Comparison of ENCODE assay signal across 12 mouse cellular contexts in the genomic region with DNA sequence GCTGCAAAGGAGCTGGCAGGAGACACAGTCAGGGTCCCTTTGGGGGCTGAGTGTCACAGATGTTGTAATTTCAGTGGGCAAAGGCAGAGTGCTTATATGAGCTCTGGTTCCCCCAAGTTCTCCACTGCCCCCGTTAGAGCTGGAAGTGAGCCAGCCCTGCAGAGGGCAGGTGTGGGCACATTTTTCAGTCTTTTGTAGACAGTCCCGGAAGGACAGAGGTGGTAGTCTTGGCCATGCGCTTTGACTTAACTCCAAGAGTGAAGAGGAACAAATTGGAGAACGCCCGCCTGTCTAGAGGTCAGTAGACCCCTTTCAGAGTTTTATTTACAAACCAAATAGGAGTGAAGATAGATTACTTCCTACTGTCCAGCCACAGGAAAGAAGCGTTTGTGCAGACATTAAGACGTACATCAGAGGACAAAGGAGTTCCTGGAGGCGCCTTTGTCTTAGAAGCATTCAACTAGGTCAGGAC.
A peak's percentile ranks its signal among the peaks of the same experiment; 100 is the strongest.
DNase-seq lines count a peak whose midpoint lies in the region; ATAC-seq lines count a peak whose summit lies in the region.
"Had no signal": no experiment of that assay in that cellular context is flagged by ENCODE, and none has a peak within 500 bp of the region (broad histone marks: within the 10 kb centered on the region; RNA-seq: fewer than 3 reads in every experiment).

No protein-coding gene starts in this region.

- H3K9me3 ChIP-seq in limb, embryonic 13.5 days: no peaks in the 10 kb centered on the region
- H3K9me3 ChIP-seq in heart, embryonic 10.5 days: no peaks in the 10 kb centered on the region
- H3K9me3 ChIP-seq: embryonic facial prominence, embryonic 13.5 days had no signal

- intact Hi-C loops in left cerebral cortex, postnatal 4 days (cut with DNase I): no loop called here
- intact Hi-C loops in left cerebral cortex, postnatal 14 days (cut with DNase I): no loop called here

- peaks cover 87% of the 10 kb centered on the region for H3K4me1 ChIP-seq in limb, embryonic 13.5 days
- peaks cover 75% of the 10 kb centered on the region for H3K4me1 ChIP-seq in heart, embryonic 10.5 days

- H3K4me2 ChIP-seq in limb, embryonic 13.5 days (replicated peaks): no peak overlapping the region
- H3K4me2 ChIP-seq: embryonic facial prominence, embryonic 13.5 days had no signal

- no peaks in the 10 kb centered on the region for H3K27me3 ChIP-seq in limb, embryonic 13.5 days
- no peaks in the 10 kb centered on the region for H3K27me3 ChIP-seq in heart, embryonic 10.5 days (ENCODE audit: insufficient read depth, poor library complexity, severe bottlenecking)
- H3K27me3 ChIP-seq: embryonic facial prominence, embryonic 13.5 days had no signal

- DNase-seq in left cerebral cortex, postnatal 4 days: peak; percentile 22
- no peak for DNase-seq in left cerebral cortex, postnatal 14 days (ENCODE audit: low spot score in 2 of 2)
- peak; percentile 25 to 49 for DNase-seq in adrenal gland, postnatal 36 days
- DNase-seq in kidney, adult 11 months: peak; percentile 44
- DNase-seq in heart, embryonic 10.5 days (ENCODE audit: low spot score): no peak
- no peak for DNase-seq in layer of hippocampus, adult 8-10 months (ENCODE audit: low spot score in 2 of 2)
- DNase-seq: gastrocnemius, postnatal 36 days; right cerebral cortex, postnatal 4 days; thymus, adult 2 months had no signal

- no peak overlapping the region for H3K9ac ChIP-seq in limb, embryonic 13.5 days
- H3K9ac ChIP-seq: embryonic facial prominence, embryonic 13.5 days had no signal

- ATAC-seq in limb, embryonic 13.5 days (ENCODE audit: low FRiP score, low read depth): no peak

- peak overlapping the region; percentile 15; the same call in 1 of the 2 replicates for H3K27ac ChIP-seq in limb, embryonic 13.5 days
- no peak overlapping the region for H3K27ac ChIP-seq in heart, embryonic 10.5 days

- WGBS in limb, embryonic 13.5 days: 48% methylated on average over 8 of the region's 8 CpGs
- WGBS in heart, embryonic 10.5 days: 63% methylated on average over 8 of the region's 8 CpGs

- H3K36me3 ChIP-seq in limb, embryonic 13.5 days: no peaks in the 10 kb centered on the region
- H3K36me3 ChIP-seq in heart, embryonic 10.5 days: 0 out of 2 replicates have a peak, but pooled peaks cover 6% of the 10 kb centered on the region

- H3K4me3 ChIP-seq in limb, embryonic 13.5 days: no peak overlapping the region
- H3K4me3 ChIP-seq in heart, embryonic 10.5 days: no peak overlapping the region
- H3K4me3 ChIP-seq: embryonic facial prominence, embryonic 13.5 days; myocyte had no signal

Comparison
In these comparisons a context has a peak if more than half of its experiments do, and no peak if none do; other contexts are left out.
1. DNase-seq: peak in left cerebral cortex, postnatal 4 days (single experiment), adrenal gland, postnatal 36 days (2 of 2) and kidney, adult 11 months (single experiment); none in left cerebral cortex, postnatal 14 days (0 of 2), heart, embryonic 10.5 days (single experiment) and layer of hippocampus, adult 8-10 months (0 of 2).